Mouse (Mus musculus): ENCODE data around the gene Dbx2. TPM values are rescaled to one million over a fixed set of nuclear protein-coding genes. Genes with fewer than 3 reads are reported as not detected.
A peak's percentile ranks its signal among the peaks of the same experiment; 100 is the strongest.

The Dbx2 gene
- polyA plus RNA-seq, 1 experiment from 2014 or later = not detected

- no peak overlapping the region for H3K4me2 ChIP-seq (replicated peaks; ENCODE audit: low read depth)
- 69% methylated on average over 9 of the region's 9 CpGs for WGBS
- TF ChIP-seq CTCF (IDR thresholded peaks at IDR 0.05; ENCODE audit: low read depth) = no peak
These were observed 16.0 kb downstream of the Dbx2 start for GRCm38 (mm10) chr15:95639829-95640134.

GRCm38 (mm10) chr15:95639115-95639828 lies 16.5 kb downstream of the Dbx2 start:
- Histone ChIP-seq H3K4me1 (replicated peaks; ENCODE audit: control insufficient read depth, insufficient read depth, low read length) (no peaks in the 10 kb centered on the region), H3K4me2 (replicated peaks; ENCODE audit: low read depth) (no peak overlapping the region), H3K27ac (ENCODE audit: low read depth, low read length) (no peak overlapping the region), H3K9ac (ENCODE audit: low read depth, low read length) (no peak overlapping the region), H3K9me3 (ENCODE audit: control insufficient read depth) (no peaks in the 10 kb centered on the region), H3K36me3 (ENCODE audit: control insufficient read depth, insufficient read depth) (no peaks in the 10 kb centered on the region), H3K4me3 (ENCODE audit: low read depth, low read length) (no peak overlapping the region), H3K27me3 (replicated peaks; ENCODE audit: control insufficient read depth, insufficient read depth, low read length) (no peaks in the 10 kb centered on the region)
- no peak for TF ChIP-seq CTCF (IDR thresholded peaks at IDR 0.05; ENCODE audit: low read depth)
- WGBS = 81% methylated on average over 20 of the region's 20 CpGs
- no peak for ATAC-seq

More at GRCm38 (mm10) chr15:95639829-95640134, 16.0 kb downstream of the Dbx2 start:
- no peak for ATAC-seq
- H3K36me3 ChIP-seq (ENCODE audit: control insufficient read depth, insufficient read depth) = no peaks in the 10 kb centered on the region
- no peak overlapping the region for H3K4me3 ChIP-seq (ENCODE audit: low read depth, low read length)
- no peak overlapping the region for H3K27ac ChIP-seq (ENCODE audit: low read depth, low read length)
- H3K9me3 ChIP-seq (ENCODE audit: control insufficient read depth) = no peaks in the 10 kb centered on the region
- H3K4me1 ChIP-seq (replicated peaks; ENCODE audit: control insufficient read depth, insufficient read depth, low read length) = no peaks in the 10 kb centered on the region
- H3K9ac ChIP-seq (ENCODE audit: low read depth, low read length) = no peak overlapping the region
- no peaks in the 10 kb centered on the region for H3K27me3 ChIP-seq (replicated peaks; ENCODE audit: control insufficient read depth, insufficient read depth, low read length)

- H3K27me3 ChIP-seq (replicated peaks; ENCODE audit: control insufficient read depth, insufficient read depth, low read length) = no peaks in the 10 kb centered on the region
- 74% methylated on average over 4 of the region's 4 CpGs for WGBS
- H3K4me3 ChIP-seq (ENCODE audit: low read depth, low read length) = no peak overlapping the region
- no peaks in the 10 kb centered on the region for H3K9me3 ChIP-seq (ENCODE audit: control insufficient read depth)
- no peak overlapping the region for H3K27ac ChIP-seq (ENCODE audit: low read depth, low read length)
- no peak overlapping the region for H3K9ac ChIP-seq (ENCODE audit: low read depth, low read length)
- no peak for TF ChIP-seq CTCF (IDR thresholded peaks at IDR 0.05; ENCODE audit: low read depth)
- no peak overlapping the region for H3K4me2 ChIP-seq (replicated peaks; ENCODE audit: low read depth)
- no peaks in the 10 kb centered on the region for H3K4me1 ChIP-seq (replicated peaks; ENCODE audit: control insufficient read depth, insufficient read depth, low read length)
- no peak for ATAC-seq
- no peaks in the 10 kb centered on the region for H3K36me3 ChIP-seq (ENCODE audit: control insufficient read depth, insufficient read depth)
These were observed 31.4 kb downstream of the Dbx2 start for GRCm38 (mm10) chr15:95624396-95624795.

- Histone ChIP-seq H3K27ac (ENCODE audit: low read depth, low read length) (no peak overlapping the region), H3K27me3 (replicated peaks; ENCODE audit: control insufficient read depth, insufficient read depth, low read length) (no peaks in the 10 kb centered on the region), H3K9me3 (ENCODE audit: control insufficient read depth) (no peaks in the 10 kb centered on the region), H3K9ac (ENCODE audit: low read depth, low read length) (no peak overlapping the region), H3K4me1 (replicated peaks; ENCODE audit: control insufficient read depth, insufficient read depth, low read length) (no peaks in the 10 kb centered on the region), H3K4me2 (replicated peaks; ENCODE audit: low read depth) (no peak overlapping the region), H3K4me3 (ENCODE audit: low read depth, low read length) (no peak overlapping the region), H3K36me3 (ENCODE audit: control insufficient read depth, insufficient read depth) (no peaks in the 10 kb centered on the region)
- 67% methylated on average over 8 of the region's 8 CpGs for WGBS
- ATAC-seq = no peak
- no peak for TF ChIP-seq CTCF (IDR thresholded peaks at IDR 0.05; ENCODE audit: low read depth)
These were observed 33.0 kb downstream of the Dbx2 start for GRCm38 (mm10) chr15:95622797-95623196.

- Histone ChIP-seq H3K9me3 (ENCODE audit: control insufficient read depth) (no peaks in the 10 kb centered on the region), H3K9ac (ENCODE audit: low read depth, low read length) (no peak overlapping the region), H3K36me3 (ENCODE audit: control insufficient read depth, insufficient read depth) (no peaks in the 10 kb centered on the region), H3K27me3 (replicated peaks; ENCODE audit: control insufficient read depth, insufficient read depth, low read length) (no peaks in the 10 kb centered on the region), H3K27ac (ENCODE audit: low read depth, low read length) (no peak overlapping the region), H3K4me2 (replicated peaks; ENCODE audit: low read depth) (no peak overlapping the region), H3K4me1 (replicated peaks; ENCODE audit: control insufficient read depth, insufficient read depth, low read length) (no peaks in the 10 kb centered on the region), H3K4me3 (ENCODE audit: low read depth, low read length) (no peak overlapping the region)
- WGBS = 44% methylated on average over 1 of the region's 1 CpGs
- TF ChIP-seq CTCF (IDR thresholded peaks at IDR 0.05; ENCODE audit: low read depth) = no peak
- ATAC-seq = no peak
These were observed 43.2 kb downstream of the Dbx2 start for GRCm38 (mm10) chr15:95612600-95612999.

GRCm38 (mm10) chr15:95601179-95601578 lies 54.6 kb downstream of the Dbx2 start:
- H3K4me2 ChIP-seq (replicated peaks; ENCODE audit: low read depth) = no peak overlapping the region
- ATAC-seq = no peak
- no peaks in the 10 kb centered on the region for H3K36me3 ChIP-seq (ENCODE audit: control insufficient read depth, insufficient read depth)
- 67% methylated on average over 6 of the region's 6 CpGs for WGBS
- H3K9me3 ChIP-seq (ENCODE audit: control insufficient read depth) = no peaks in the 10 kb centered on the region
- TF ChIP-seq CTCF (IDR thresholded peaks at IDR 0.05; ENCODE audit: low read depth) = no peak
- no peak overlapping the region for H3K9ac ChIP-seq (ENCODE audit: low read depth, low read length)
- no peak overlapping the region for H3K27ac ChIP-seq (ENCODE audit: low read depth, low read length)
- no peaks in the 10 kb centered on the region for H3K4me1 ChIP-seq (replicated peaks; ENCODE audit: control insufficient read depth, insufficient read depth, low read length)
- no peak overlapping the region for H3K4me3 ChIP-seq (ENCODE audit: low read depth, low read length)
- no peaks in the 10 kb centered on the region for H3K27me3 ChIP-seq (replicated peaks; ENCODE audit: control insufficient read depth, insufficient read depth, low read length)

- WGBS = 59% methylated on average over 1 of the region's 1 CpGs
These were observed 57.1 kb downstream of the Dbx2 start for GRCm38 (mm10) chr15:95598630-95599029.

More at GRCm38 (mm10) chr15:95598630-95599029, 57.1 kb downstream of the Dbx2 start:
- Histone ChIP-seq H3K9me3 (ENCODE audit: control insufficient read depth) (no peaks in the 10 kb centered on the region), H3K36me3 (ENCODE audit: control insufficient read depth, insufficient read depth) (no peaks in the 10 kb centered on the region), H3K4me2 (replicated peaks; ENCODE audit: low read depth) (no peak overlapping the region), H3K9ac (ENCODE audit: low read depth, low read length) (no peak overlapping the region), H3K27ac (ENCODE audit: low read depth, low read length) (no peak overlapping the region), H3K4me1 (replicated peaks; ENCODE audit: control insufficient read depth, insufficient read depth, low read length) (no peaks in the 10 kb centered on the region), H3K27me3 (replicated peaks; ENCODE audit: control insufficient read depth, insufficient read depth, low read length) (no peaks in the 10 kb centered on the region), H3K4me3 (ENCODE audit: low read depth, low read length) (no peak overlapping the region)
- ATAC-seq = no peak
- TF ChIP-seq CTCF (IDR thresholded peaks at IDR 0.05; ENCODE audit: low read depth) = peak; percentile 71

Data from intestine, postnatal 0 days (tissue).